Mouse (Mus musculus) left cerebral cortex, postnatal 4 days (tissue): ENCODE results near the gene Smug1. TPM values are rescaled to one million over a fixed set of nuclear protein-coding genes. Genes with fewer than 3 reads are reported as not detected.

Experiments
- DNase-seq: peaks from one replicate; pipeline ENCODE4 v3.0.0-alpha.2; 2022
- intact Hi-C: fragments of 180-260 bp; cut with DNase I; formaldehyde crosslinking; loops from one replicate; pipeline ENCODE4 v1.15.1; 2025
- total RNA-seq, 2 experiments: library from RNA; stranded (reverse); gene quantifications; 2 replicates each; pipeline ENCODE4 v1.2.3; 2021

Smug1 gene
- total RNA-seq, 2 experiments from 2014 or later: 26.4 to 27.4 TPM

DNA sequence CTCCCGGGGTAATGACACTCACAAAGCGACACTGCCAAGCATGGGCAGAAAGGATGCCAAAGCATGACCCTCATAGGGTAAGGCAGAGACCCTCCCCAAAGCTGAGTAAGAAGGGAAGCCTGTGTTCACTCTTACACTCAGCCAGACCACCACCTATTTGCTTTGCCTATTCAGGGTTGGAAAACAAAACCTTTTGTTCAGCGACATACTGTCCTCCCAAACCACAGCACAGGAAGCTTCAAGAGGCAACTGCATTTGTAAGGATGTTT is 19.5 kb downstream of the Smug1 start:
- intact Hi-C loops: no loop called here
- DNase-seq: no peak

DNA sequence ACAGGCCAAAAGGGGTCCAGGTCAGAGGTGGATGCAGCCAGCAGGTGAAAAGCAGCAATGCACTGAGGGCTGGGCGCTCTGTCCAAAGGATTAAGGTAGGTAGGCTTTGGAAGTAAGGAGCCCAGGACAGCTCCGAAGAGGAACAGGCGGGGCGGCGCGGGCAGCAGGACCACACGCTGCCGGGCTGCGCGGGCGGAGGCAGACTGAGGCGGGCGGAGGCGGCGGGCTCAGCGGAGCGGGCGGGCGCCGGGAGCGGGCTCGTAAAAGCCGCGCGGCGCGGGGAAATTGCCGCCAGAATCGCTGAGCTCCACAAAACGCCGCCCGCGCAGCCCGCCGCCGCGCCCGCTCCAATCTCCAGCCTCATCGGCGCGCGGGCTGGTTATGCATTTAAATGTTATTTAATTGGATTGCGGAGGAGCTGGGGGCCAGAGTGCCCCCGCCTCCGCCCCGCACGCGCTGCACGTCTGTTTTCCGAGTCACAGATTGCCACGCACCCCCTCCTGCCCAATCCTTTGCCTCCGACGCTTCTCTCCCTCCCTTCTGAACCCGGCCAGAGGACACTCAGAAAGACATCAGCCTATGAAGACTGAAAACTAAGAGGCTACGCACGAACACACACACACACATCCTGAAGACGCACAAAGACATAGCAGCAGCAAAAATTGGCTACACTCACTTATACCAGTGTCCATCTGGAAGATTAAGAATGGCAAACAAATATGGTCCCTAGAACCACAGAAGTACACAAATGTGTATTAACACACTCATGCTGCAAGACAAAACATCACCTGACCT is 20.1 kb downstream of the Smug1 start:
- intact Hi-C loops: no loop called here
- DNase-seq: peak; percentile 29

DNA sequence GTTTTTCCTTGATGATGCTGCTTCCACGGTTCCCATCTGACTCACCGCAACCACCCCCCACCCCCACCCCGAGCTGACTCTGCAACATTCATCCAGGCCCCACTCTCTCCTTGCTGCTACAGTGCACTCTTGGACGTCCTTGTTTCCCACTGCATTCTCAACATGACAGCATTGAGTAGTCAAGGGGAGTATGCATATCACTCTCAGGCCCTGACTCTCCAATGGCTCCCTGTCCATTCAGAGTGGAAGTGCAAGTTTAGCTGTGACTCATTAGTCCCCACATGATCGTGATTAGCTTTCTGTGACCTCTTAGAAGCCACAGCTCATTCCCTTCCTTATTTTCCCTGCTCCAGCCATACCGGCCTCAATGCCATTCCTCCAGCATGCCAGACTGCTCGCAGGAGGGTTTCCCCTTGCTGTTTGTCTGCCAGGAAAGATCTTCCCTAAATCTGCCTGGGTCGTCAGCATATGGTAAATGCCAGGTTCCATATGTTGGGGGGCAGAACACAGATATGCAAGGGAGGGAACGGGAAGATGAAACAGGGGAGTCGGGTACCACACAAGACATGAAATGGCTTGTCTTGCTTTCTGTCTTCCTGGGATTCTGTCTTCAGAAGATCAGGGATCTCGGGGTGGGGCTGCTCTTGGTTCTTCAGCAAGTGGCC is 21.1 kb downstream of the Smug1 start:
- no peak for DNase-seq
- intact Hi-C loops: no loop called here

DNA sequence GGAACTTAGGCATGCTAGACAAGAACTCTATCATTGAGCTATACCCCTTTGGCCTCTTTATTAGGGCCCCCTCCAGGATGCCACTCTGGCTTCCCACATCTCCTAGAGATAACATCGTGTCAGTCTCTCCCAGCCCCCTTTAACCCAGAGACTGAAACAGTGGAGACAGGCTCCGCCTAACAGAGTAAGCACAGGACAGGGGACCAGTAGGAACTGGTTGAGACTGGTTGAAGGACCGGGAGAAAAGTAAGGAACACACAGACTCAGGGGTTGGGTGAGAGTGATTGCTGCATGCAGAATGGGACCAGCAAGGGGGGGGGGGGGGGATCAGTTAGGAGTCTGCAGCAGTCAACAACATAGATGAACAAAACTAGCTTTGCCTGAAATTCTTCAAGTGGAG is 22.7 kb downstream of the Smug1 start:
- no peak for DNase-seq
- intact Hi-C loops: no loop called here

DNA sequence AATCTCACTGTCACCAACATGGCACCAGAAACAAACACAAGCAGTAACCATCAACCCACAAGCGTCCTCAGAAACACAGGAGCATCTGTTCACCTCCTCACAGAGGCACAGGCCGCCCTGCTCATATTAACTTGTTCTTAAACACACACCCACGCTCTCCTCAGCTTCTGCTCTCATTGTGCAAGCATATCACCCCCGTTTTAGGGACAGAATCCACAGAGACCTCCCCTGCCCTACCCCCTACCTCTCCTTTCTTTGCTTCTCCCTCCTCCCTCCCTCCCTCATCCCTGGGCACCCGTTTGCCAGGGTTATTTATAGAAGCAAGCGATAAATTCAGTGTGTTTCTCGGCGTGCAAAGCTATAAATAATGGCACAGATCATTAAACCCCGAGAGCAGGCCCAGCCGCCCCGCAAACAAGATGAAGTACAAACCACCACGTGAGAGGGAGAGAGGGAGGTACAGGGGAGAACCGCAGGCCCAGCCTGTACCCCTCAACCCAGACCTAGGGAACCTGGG is 31.4 kb downstream of the Smug1 start:
- no peak for DNase-seq
- intact Hi-C loops: no loop called here

DNA sequence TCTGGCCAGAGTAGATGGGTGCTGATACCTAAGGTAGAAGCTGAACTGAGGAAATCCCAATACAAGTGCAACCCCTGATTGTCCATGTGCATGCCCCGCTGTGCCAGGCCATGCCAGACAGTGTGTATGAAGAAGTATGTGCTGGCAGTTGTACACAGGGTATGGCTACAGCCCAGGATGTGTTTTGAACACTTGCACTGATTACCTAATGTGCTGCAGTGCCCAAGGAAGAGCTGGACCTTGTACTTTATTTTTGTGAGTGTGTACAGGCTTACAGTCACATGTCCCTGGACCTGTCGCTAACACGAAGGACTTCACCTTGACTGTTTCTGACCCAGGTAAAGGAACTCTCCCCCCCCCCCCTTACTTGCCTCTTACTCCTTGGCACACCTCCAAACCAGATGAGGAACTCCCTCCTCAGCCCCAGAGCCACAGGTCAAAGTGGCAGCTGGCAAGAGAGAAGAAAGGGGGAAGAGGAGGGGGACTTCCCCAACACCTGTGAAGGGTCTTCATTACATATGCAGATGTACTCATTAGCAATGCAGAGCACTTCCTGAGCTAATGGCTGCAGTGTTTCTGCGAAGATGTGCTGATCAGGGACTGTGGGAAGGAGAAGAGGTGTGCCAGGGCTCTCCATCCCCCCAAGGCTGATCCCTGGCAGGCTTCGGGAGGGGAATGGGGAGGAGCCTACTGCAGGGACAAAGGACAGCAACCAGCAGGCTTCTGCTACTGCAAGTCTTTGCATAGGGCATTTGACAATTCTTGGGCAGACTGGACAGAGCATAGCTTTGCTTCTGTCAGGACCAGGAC is 32.4 kb downstream of the Smug1 start:
- intact Hi-C loops: no loop called here

DNA sequence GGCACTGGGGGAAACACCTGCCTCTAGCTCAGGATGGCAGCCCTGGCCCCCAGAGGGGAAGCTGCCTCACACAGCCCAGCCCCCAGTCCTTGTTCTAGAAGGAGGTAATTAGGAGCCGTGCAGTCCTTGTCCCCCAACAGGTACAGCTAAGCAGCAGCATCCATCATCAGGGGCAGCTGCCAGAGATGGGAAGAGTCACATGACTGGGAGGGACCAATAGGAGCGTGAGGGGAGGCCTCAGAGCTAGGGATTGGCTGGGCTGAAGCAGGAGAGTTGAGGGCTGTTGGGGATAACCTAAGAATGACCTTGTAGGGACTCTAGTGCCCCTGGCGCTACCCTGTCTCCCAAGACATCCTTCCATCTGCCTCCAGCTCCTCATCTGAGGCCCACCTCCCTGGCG is 33.1 kb downstream of the Smug1 start:
- DNase-seq: peak; percentile 18
- intact Hi-C loops: no loop called here

More for the DNA sequence above, 32.4 kb downstream of the Smug1 start:
- no peak for DNase-seq

DNA sequence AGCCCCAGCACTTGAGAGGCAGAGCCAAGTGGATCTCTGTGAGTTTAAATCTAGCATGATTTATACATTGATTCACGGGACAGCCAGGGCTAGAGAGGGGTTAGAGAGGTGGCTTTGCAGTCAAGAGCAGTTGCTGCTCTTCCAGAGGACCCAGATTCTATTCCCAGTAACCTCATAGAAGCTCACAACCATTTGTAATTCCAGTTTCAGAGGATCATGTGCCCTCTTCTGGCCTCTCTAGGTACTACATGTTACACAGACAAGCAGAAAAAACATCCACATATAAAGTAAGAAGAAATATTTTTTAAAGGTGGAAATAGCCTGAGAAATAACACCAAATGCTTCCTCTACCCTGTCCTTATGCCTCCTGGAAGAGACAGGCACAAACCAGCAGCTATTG is 36.2 kb downstream of the Smug1 start:
- intact Hi-C loops: no loop called here
- no peak for DNase-seq

DNA sequence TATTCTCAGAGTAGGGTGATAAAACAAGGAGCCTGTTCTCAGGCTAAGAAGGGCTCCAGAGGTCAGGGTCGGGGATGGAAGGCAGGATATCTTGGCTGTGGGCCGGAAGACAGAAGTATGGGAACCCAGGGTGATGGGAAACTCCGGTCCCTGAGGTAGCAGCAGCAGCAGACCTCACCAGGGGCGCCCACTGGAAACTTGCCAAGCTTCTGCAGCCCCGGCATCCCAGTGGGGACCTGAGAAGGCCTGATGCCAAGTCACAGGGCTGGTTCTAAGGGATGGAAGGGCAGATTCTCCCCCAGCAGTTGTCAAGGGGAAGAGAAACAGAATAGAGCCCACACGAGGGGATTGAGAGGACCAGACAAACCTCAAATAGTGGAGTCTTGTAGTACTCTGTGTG is 37.6 kb downstream of the Smug1 start:
- intact Hi-C loops: no loop called here
- peak; percentile 22 for DNase-seq

DNA sequence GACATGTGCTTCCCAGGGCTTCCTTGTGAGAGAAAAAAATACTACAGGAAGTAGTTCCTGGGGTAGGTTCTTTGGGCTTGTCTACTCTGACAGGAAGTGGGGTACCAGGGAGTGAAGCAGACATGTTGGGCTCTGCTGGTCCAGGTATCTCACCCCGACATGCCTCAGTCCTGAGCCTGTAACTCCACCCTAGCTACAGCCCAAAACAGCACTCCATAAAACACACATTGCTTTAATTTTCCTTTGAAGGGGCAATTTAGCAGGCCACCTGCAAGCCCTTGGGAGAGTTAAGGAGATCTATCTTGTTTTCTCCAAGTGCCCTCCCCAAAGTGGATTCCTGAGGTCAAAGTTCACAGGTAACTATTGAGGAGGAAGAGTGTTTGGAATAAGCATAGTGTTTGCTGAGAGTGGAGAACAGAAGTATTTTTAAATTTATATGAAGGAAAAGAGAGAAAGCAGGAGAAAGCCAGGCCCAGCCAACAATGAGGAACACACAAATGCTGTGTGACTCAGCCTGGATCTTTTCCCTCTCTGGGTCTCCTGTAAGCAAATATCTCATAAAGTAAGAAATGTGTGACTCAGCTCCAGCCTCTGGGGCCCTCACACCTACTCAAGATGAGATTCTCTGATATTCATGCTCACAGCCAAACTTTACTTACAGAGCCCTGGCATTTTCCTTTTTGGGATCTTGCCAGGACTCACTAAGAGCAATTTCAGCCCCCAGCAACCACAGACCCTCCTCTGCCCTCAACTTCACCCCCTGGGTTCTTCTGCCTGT is 38.6 kb downstream of the Smug1 start:
- intact Hi-C loops: no loop called here

DNA sequence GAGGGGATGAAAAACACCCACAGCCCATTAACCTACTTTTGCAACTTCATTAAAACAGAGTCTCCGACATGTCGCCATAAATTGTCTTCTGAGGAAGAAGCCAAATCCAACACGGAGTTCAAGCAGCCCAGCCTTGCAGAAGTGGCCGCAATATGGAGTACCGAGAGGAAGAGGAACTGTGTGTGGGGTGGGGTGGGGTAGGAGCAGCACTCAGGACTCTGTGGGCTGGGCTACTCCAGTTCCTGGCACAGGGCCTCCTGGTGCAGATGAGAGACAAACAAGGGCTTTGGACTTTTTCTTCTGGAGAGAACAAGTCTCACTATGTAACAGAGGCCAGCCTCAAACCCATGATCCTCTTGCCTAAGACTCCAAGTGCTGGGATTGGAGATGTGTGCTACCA is 40.9 kb downstream of the Smug1 start:
- intact Hi-C loops: no loop called here
- no peak for DNase-seq

More for the DNA sequence above, 38.6 kb downstream of the Smug1 start:
- DNase-seq: no peak

DNA sequence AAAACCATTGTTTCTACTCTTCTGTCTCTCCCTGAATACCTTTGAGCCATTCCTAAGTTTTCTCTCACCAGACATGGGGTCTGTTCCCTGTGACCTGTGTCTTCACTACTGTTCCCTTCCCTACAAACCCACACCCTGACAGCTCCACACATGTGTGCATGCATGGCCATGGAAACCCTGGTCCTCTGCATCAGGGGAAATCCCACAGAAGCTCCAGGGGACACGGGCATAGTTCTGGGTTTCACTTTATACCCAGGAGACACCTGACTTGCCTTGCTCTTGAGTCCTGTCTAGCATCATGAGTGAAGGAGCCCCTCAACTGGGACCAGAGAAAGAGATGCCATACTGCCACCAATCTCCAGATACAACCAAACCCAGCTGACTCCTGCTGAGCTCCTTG is 42.6 kb downstream of the Smug1 start:
- no peak for DNase-seq
- intact Hi-C loops: no loop called here

DNA sequence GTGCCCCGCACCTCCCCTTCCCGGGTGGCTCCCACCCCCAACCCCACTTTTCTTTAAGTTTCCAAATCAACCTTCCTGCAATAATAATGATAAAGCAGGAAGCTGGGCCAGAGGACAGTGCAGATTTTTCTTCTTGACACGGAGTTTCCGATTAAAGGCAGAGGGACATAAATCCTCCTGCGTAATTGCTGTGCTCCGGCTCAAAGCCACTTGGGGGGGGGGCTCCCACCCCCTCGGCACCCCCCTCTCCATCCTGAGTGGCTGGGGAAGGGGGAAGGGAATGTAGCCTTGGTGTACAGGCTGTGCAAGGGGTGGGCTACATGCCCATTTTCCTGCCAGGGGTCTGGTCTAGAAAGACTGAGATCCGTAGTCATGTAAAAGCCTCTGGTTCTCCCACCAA is 43.5 kb downstream of the Smug1 start:
- intact Hi-C loops: no loop called here
- DNase-seq: no peak

DNA sequence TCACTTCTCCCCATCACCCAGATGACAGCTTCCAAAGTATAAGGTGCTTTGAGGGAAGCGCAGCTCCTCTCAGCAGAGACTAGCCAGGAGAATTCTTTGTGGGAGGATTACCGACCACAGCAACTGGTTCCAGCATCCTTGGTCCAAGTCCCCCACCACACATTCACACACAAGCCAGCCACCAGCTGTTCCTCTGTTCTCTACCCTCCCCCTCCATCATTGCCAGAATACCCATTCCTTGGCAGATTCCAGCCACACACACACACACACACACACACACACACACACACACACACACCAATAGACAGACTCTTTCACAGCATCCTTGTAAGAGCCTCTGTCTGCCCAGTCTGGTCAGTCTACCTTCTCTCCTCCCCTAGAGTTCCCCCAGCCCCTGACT is 44.5 kb downstream of the Smug1 start:
- DNase-seq: peak; percentile 22
- intact Hi-C loops: no loop called here

DNA sequence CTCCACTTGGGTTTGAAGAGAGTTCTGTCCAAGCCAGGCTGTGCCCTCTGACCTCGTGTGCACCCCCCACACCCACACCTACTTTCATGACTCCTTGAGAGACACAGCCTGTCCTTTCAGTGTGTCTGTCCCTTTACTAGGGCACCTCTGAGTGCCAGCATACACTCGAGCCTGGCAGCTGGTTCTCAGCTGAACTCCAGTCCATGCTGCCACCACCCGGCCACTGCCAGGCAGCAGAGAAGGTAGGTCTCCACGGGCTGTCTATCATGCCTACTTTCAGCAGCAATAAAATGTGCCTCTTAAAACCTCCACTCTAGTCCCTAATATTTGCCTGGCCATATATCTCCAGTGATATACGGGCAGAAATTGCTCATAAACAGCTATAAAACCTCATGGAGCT is 45.5 kb downstream of the Smug1 start:
- DNase-seq: peak; percentile 43

DNA sequence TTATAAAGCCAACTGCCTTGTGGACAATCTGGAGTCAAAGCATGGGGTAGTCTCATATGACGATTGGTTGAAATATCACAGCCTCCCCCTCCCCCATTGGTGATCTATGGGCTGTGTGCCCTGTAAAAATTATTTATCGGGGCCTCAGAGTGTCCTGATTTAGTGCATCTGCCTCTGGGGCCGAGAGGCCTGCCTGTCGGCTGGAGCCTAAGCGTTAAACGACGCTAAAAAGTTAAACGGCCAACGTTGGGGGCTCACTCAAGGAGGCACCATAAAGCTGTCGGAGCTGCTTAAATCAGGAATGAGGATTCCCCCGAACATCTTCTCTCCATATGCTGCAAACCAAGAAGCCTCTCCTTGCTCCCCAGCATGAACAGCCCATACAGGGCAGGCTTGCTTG is 46.3 kb downstream of the Smug1 start:
- intact Hi-C loops: no loop called here

More for the DNA sequence above, 45.5 kb downstream of the Smug1 start:
- intact Hi-C loops: no loop called here

DNA sequence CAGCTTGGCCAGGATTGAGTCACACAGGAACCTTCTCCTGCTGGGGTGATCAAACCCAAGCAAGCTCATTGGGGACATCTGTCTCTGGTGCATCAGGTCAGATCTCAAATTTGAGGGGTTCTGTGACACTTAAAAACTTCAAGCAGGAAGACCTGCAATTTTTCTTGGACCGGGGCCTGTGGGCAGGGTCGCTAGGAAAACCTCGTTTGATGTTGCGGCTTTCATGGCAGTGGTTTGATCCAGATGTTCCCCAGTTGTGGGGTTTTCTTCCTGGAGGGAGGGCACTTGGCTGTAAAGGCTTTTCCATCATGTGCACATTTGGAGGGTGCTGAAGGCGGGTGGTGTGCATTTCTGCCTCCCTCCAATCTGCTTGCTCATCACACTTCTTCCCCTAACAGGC is 51.2 kb downstream of the Smug1 start:
- intact Hi-C loops: no loop called here
- no peak for DNase-seq

More for the DNA sequence above, 46.3 kb downstream of the Smug1 start:
- no peak for DNase-seq

DNA sequence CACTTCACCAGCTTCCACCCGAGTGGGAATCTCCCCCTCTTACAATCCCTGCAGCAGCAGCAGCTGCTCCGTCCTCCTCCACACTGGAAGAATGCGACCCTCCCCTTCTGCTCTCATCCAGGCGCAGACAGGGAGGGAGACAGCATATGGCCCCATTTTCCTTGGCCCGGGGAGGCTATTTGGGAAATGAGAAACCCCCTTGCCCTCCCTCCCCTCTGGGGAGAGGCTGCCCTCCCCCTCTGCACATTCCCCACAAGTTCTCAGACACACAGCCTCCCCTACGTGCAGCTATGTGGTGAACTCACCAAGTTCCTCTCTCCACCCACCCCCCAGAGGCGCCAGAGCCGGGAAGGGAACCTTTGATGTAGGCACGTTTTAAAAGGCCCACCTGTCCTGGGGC is 51.6 kb downstream of the Smug1 start:
- no peak for DNase-seq
- intact Hi-C loops: no loop called here

DNA sequence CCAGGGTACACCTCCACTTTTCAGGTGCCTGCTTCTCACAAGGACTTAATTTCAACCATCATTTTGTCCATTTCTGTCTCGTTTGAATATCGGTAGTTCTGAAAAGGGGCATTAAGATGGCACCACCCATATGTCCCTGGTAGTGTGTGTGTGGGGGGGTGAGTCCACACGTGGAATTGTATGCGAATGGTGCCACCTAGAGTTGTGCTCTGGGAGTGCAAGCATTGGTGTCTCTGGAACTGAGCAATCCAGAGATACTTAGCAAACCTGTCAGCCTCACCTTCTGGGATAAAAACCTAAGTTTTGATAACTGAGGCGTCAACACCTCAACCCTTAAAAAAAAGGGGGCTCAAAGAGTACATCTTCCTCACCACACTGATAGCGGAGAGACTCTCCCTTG is 53.8 kb downstream of the Smug1 start:
- intact Hi-C loops: no loop called here

DNA sequence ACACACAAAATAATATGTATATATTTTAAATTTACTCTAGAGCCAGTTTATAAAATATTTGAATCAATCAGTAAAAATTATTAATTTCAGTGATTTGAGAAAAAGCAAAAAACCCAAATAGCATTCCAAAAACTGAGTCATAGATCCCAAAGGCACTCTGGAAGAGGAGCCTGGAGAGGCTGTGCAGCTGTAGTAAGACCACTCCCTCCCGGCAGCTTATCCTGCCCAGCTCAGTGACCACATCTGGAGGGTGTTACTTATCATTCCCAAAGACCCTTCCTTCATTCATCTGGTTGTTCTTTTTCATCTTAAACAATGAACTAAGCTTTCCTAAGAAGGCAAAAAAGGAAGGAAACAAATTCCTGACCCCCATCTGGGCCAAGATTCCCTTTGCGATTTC is 54.6 kb downstream of the Smug1 start:
- intact Hi-C loops: no loop called here
- DNase-seq: no peak

More for the DNA sequence above, 53.8 kb downstream of the Smug1 start:
- DNase-seq: no peak

DNA sequence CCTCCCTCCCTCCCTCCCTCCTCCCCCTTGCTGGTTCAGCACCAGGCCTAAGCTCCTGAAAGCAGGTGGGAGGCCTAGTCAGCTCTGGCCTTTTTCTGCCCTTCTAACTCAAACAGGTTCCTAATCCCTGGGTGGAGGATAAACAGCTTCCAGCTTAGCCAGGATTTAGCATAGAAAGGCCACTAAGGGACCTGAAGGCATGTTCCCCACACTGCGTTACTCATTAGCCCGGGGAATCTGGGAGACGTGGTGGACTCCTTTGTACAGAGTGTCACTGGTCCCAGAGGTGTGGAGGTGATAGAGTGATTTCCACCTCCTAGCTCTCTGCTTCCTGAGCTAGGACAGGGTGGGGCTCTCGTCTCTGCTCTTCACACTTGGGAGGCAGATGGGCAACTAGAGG is 57.0 kb downstream of the Smug1 start:
- intact Hi-C loops: no loop called here
- no peak for DNase-seq
